Mouse (Mus musculus): Measurements from ENCODE around the gene Pde2a. TPM values are rescaled to one million over a fixed set of nuclear protein-coding genes. Genes with fewer than 3 reads are reported as not detected.
"Not testable (repeated sequence)": the region's sequence is repeated elsewhere in the genome, so short reads cannot be mapped to it uniquely, and the experiment has no call there.

The Pde2a gene
- polyA plus RNA-seq, 1 experiment from 2014 or later, result 18.3 TPM

- DNase-seq (ENCODE audit: low spot score), result no peak
- Histone ChIP-seq H3K4me1 (replicated peaks) (no peaks in the 10 kb centered on the region), H3K27ac (no peak overlapping the region), H3K36me3 (no peaks in the 10 kb centered on the region), H3K4me3 (no peak overlapping the region), H3K27me3 (ENCODE audit: insufficient read depth, poor library complexity, severe bottlenecking) (no peaks in the 10 kb centered on the region), H3K9me3 (no peaks in the 10 kb centered on the region)
- 84% methylated on average over 3 of the region's 3 CpGs for WGBS
Observed at GRCm38 (mm10) chr7:101547651-101548050, 126.2 kb downstream of the Pde2a start.

DNA sequence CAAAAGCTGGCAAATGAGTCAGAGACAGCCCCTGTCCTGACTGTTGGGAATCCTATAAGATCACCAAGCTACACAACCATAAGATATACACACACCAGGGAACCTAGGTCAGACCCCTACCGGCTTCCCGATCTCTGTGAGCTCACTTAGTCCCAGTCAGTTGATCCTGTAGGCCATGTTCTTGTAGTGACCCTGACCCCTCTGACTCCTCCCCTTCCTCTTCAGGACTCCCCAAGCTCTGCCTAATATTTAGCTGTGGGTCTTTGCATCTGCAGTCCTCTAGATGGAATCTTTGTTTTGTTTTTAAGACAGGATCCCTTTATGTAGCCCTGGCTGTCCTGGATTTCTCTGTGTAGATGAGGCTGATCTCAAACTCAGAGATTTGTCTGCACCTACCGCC, 127.8 kb downstream of the Pde2a start:
- no peaks in the 10 kb centered on the region for H3K27me3 ChIP-seq (ENCODE audit: insufficient read depth, poor library complexity, severe bottlenecking)
- 88% methylated on average over 3 of the region's 3 CpGs for WGBS
- H3K4me1 ChIP-seq (replicated peaks), result no peaks in the 10 kb centered on the region
- no peak overlapping the region for H3K4me3 ChIP-seq
- DNase-seq (ENCODE audit: low spot score), result no peak
- no peaks in the 10 kb centered on the region for H3K36me3 ChIP-seq
- no peak overlapping the region for H3K27ac ChIP-seq
- no peaks in the 10 kb centered on the region for H3K9me3 ChIP-seq

DNA sequence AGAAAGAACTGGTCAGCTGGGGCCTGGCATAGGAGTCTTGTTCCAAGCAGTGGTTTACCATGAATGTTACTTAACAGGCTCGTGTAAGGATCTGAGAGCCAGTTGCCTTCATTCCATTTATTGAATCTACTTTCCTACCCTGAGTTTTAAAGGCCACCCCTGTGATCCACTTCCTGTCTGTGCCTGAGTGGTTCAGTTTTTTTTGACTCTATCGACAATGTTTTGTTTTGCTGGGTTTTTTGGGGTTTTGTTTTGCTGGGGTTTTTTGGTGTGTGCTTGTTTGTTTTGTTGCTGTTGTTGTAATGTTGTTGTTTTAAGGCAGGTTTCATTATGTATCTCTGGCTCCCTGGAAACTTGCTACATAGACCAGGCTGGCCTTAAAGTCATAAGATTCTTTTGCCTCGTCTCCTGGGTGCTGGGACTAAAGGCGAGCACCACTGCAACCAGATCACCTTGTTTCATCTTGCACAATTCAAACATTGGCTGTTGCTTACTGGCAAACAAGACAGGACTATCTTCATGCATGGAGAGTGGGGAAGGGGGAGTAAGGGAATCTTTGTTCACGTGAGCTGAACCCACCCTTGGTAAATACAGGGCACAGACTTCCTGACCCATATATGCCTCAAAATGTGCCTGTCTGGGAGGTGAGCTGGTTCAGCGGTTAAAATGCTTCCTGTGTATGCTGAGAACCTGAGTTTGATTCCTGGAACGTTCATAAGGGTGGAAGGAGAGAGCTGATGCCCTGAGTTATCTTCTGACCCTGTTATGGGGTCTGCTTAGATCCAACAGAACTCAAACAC, 129.4 kb downstream of the Pde2a start:
- WGBS, result 70% methylated on average over 7 of the region's 7 CpGs
- H3K36me3 ChIP-seq, result no peaks in the 10 kb centered on the region
- no peak overlapping the region for H3K4me3 ChIP-seq
- no peak overlapping the region for H3K27ac ChIP-seq
- DNase-seq (ENCODE audit: low spot score), result no peak
- no peaks in the 10 kb centered on the region for H3K4me1 ChIP-seq (replicated peaks)
- no peaks in the 10 kb centered on the region for H3K27me3 ChIP-seq (ENCODE audit: insufficient read depth, poor library complexity, severe bottlenecking)
- no peaks in the 10 kb centered on the region for H3K9me3 ChIP-seq

GRCm38 (mm10) chr7:101551530-101551929, 130.0 kb downstream of the Pde2a start:
- no peak for DNase-seq (ENCODE audit: low spot score)
- Histone ChIP-seq H3K4me1 (replicated peaks) (no peaks in the 10 kb centered on the region), H3K9me3 (no peaks in the 10 kb centered on the region), H3K36me3 (no peaks in the 10 kb centered on the region), H3K27me3 (ENCODE audit: insufficient read depth, poor library complexity, severe bottlenecking) (no peaks in the 10 kb centered on the region), H3K4me3 (no peak overlapping the region), H3K27ac (no peak overlapping the region)
- 89% methylated on average over 1 of the region's 1 CpGs for WGBS

DNA sequence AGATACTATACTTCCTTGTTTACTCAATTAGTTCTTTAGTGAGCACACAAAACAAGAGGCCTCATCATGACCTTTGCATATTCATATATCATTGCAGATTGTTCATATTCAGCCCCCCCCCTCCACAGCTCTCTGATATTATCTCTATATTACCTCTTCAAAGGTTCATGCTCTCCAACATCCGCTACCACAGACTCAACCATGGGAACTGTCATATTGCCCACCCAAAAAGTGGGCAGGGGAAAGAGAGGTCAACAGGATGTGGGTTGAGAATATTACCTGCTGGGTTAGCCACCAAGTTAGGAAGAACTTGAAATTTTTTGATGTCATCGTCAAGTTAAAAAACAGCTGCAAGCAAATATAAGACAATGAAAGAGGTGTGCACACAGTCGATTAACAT, 134.0 kb downstream of the Pde2a start:
- not testable (repeated sequence) for H3K27ac ChIP-seq; DNase-seq (ENCODE audit: low spot score); H3K36me3 ChIP-seq; H3K4me1 ChIP-seq (replicated peaks); H3K4me3 ChIP-seq; H3K27me3 ChIP-seq (ENCODE audit: insufficient read depth, poor library complexity, severe bottlenecking); H3K9me3 ChIP-seq
- WGBS, result 91% methylated on average over 3 of the region's 3 CpGs

DNA sequence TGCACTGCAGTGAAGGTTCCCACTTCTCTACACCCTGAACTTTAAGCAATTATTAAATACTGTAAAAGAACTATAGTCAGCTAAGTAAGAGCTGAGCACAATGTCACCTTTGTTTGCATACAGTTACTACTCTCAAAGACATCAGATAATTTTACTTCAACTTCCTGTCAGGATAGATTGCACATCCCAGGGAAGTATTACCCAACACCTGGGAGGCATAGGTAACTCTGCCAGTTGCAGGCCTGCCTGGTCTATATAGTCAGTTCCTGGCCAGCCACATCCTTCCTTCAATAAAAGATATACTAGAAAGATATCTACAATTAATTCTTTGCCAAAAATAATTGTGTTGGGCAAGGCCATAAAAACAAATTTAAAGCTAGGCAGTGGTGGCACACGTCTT, 135.9 kb downstream of the Pde2a start:
- Histone ChIP-seq H3K4me1 (replicated peaks) (no peaks in the 10 kb centered on the region), H3K27me3 (ENCODE audit: insufficient read depth, poor library complexity, severe bottlenecking) (no peaks in the 10 kb centered on the region), H3K27ac (no peak overlapping the region), H3K9me3 (no peaks in the 10 kb centered on the region), H3K4me3 (no peak overlapping the region), H3K36me3 (no peaks in the 10 kb centered on the region)
- WGBS, result 80% methylated on average over 1 of the region's 1 CpGs
- DNase-seq (ENCODE audit: low spot score), result no peak

- not testable (repeated sequence) for H3K4me1 ChIP-seq (replicated peaks); H3K4me3 ChIP-seq; DNase-seq (ENCODE audit: low spot score); H3K27ac ChIP-seq; H3K9me3 ChIP-seq; H3K36me3 ChIP-seq; H3K27me3 ChIP-seq (ENCODE audit: insufficient read depth, poor library complexity, severe bottlenecking)
- 81% methylated on average over 5 of the region's 5 CpGs for WGBS
Observed at GRCm38 (mm10) chr7:101559393-101559792, 137.9 kb downstream of the Pde2a start.

MicroRNAs within 50 kb of the gene (microRNA counts, 519-probe panel; counts per million panel counts)
- microRNA mmu-miR-139-3p (1,255 counts per million, percentile 77 among the panel's probes with 10 or more counts), microRNA mmu-miR-139-5p (1,255 counts per million, percentile 77 among the panel's probes with 10 or more counts)

Other genes starting within 250 kb of the Pde2a start
- 13.8 and 20.1 TPM in 2 replicates for gene Atg16l2, start 119.4 kb upstream of the Pde2a start, polyA plus RNA-seq (2016; fragmentation: Nextera tagmentation; extraction: Ambion mirVana)
- gene Stard10, start 104.6 kb upstream of the Pde2a start, polyA plus RNA-seq (2016; fragmentation: Nextera tagmentation; extraction: Ambion mirVana), result 9.8 and 10.4 TPM in 2 replicates
- 14.7 and 19.2 TPM in 2 replicates for gene Arap1, start 73.6 kb upstream of the Pde2a start, polyA plus RNA-seq (2016; fragmentation: Nextera tagmentation; extraction: Ambion mirVana)
- 0.82 and 1.3 TPM in 2 replicates for gene Gm45837, start 10.8 kb upstream of the Pde2a start, polyA plus RNA-seq (2016; fragmentation: Nextera tagmentation; extraction: Ambion mirVana)
- not detected in 2 replicates for gene Art2b, start 163.9 kb downstream of the Pde2a start, polyA plus RNA-seq (2016; fragmentation: Nextera tagmentation; extraction: Ambion mirVana)
- gene Clpb, start 241.9 kb downstream of the Pde2a start, polyA plus RNA-seq (2016; fragmentation: Nextera tagmentation; extraction: Ambion mirVana), result 45.0 and 54.9 TPM in 2 replicates

Data from hindbrain, embryonic 10.5 days (tissue).